Mouse (Mus musculus) myocyte (in vitro differentiated cells): ENCODE data around the gene Hsd11b1. TPM values are rescaled to one million over a fixed set of nuclear protein-coding genes. Genes with fewer than 3 reads are reported as not detected.
A peak's percentile ranks its signal among the peaks of the same experiment; 100 is the strongest.

Experiments
- H3K27me3 ChIP-seq: one replicate; pipeline ENCODE4 v1.6.1; 2011; ENCODE audit not compliant: control insufficient read depth, insufficient read depth, insufficient read length
- H3K36me3 ChIP-seq: one replicate; pipeline ENCODE4 v1.6.1; 2011; ENCODE audit not compliant: control insufficient read depth, insufficient read depth
- H3K4me2 ChIP-seq: one replicate; pipeline ENCODE4 v1.6.1; 2011; ENCODE audit warnings: low read depth, control low read depth
- H3K4me3 ChIP-seq: one replicate; pipeline ENCODE4 v1.5.1; 2011; ENCODE audit warnings: mild to moderate bottlenecking, control low read depth, moderate library complexity
- H3K79me2 ChIP-seq: one replicate; pipeline ENCODE4 v1.6.1; 2011; ENCODE audit not compliant: control insufficient read depth, insufficient read depth
- H3ac ChIP-seq: one replicate; pipeline ENCODE4 v1.6.1; 2011; ENCODE audit not compliant: control insufficient read depth, insufficient read length
- CEBPB ChIP-seq: IDR thresholded peaks from 2 replicates; pipeline ENCODE4 v1.6.1; 2011; ENCODE audit warnings: mild to moderate bottlenecking, moderate library complexity; ENCODE audit not compliant: poor library complexity, insufficient read depth, severe bottlenecking
- E2F4 ChIP-seq: IDR thresholded peaks from one replicate; pipeline ENCODE4 v1.6.1; 2011; ENCODE audit warnings: mild to moderate bottlenecking, control low read depth, moderate library complexity; ENCODE audit not compliant: insufficient read depth
- MAX ChIP-seq: IDR thresholded peaks from one replicate; pipeline ENCODE4 v1.6.1; 2011; ENCODE audit warnings: low read depth, mild to moderate bottlenecking, control low read depth
- MYOD1 ChIP-seq, 3 experiments: IDR thresholded peaks; one replicate each; pipeline ENCODE4 v1.6.1; 2011; ENCODE audit warnings: control low read depth in 2 of 3, low read depth in 2 of 3, mild to moderate bottlenecking in 2 of 3, moderate library complexity in 1 of 3; ENCODE audit not compliant: insufficient read length in 2 of 3, control insufficient read depth in 1 of 3
- MYOG ChIP-seq, 3 experiments: IDR thresholded peaks; one replicate each; pipeline ENCODE4 v1.6.1; 2011; ENCODE audit warnings: control low read depth in 2 of 3, low read depth in 2 of 3, mild to moderate bottlenecking in 2 of 3; ENCODE audit not compliant: insufficient read length in 2 of 3, control insufficient read depth in 1 of 3, insufficient read depth in 1 of 3
- POLR2A ChIP-seq: IDR thresholded peaks from one replicate; pipeline ENCODE4 v1.6.1; 2011; ENCODE audit warnings: low read depth, mild to moderate bottlenecking, control low read depth, moderate library complexity; ENCODE audit not compliant: insufficient read length
- POLR2AphosphoS2 ChIP-seq: IDR thresholded peaks from one replicate; pipeline ENCODE4 v1.6.1; 2011; ENCODE audit warnings: low read depth, control low read depth; ENCODE audit not compliant: insufficient read length
- REST ChIP-seq: IDR thresholded peaks from one replicate; pipeline ENCODE4 v1.6.1; 2011; ENCODE audit warnings: mild to moderate bottlenecking, control low read depth, moderate library complexity; ENCODE audit not compliant: insufficient read depth, insufficient read length
- SRF ChIP-seq: IDR thresholded peaks from one replicate; pipeline ENCODE4 v1.6.1; 2011; ENCODE audit warnings: low read depth; ENCODE audit not compliant: control insufficient read depth, insufficient read length
- TCF12 ChIP-seq: IDR thresholded peaks from one replicate; pipeline ENCODE4 v1.6.1; 2011; ENCODE audit warnings: mild to moderate bottlenecking, control low read depth; ENCODE audit not compliant: poor library complexity, insufficient read depth, severe bottlenecking
- TCF3 ChIP-seq: IDR thresholded peaks from one replicate; pipeline ENCODE4 v1.6.1; 2011; ENCODE audit warnings: low read depth, control low read depth; ENCODE audit not compliant: insufficient read length
- USF1 ChIP-seq: IDR thresholded peaks from one replicate; pipeline ENCODE4 v1.6.1; 2011; ENCODE audit warnings: low read depth, mild to moderate bottlenecking, control low read depth, moderate library complexity
- polyA plus RNA-seq: library from polyadenylated mRNA; unstranded; fragments of >200 nt; fragmentation: generic; extraction: Trizol; gene quantifications from one replicate; pipeline ENCODE4 v1.2.1, GENCODE M21; 2012; ENCODE audit warnings: missing spikeins

Hsd11b1 gene
- polyA plus RNA-seq, 1 experiment = 2.7 TPM

DNA sequence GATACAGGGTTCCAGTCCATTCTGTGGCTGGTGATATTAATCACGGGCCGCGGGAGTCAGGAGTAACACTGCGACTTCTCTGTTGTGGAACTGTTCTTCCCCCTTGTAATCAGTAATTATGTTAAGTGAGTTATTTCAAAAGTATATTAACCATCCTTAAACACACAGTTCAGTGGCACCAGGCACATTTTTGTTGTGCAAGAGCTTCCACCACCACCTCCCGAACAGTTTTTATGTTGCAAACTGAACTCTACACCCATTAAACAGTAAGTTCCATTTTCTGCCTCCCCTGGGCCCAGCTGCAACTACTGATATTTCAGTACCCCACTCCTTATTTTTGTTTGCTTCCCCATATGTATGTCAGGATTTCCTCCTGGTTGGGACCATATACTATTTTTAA is 34.3 kb downstream of the Hsd11b1 start:
- Histone ChIP-seq H3K4me3 (no peak overlapping the region), H3K27me3 (no peaks in the 10 kb centered on the region), H3K79me2 (no peaks in the 10 kb centered on the region), H3ac (no peak overlapping the region), H3K4me2 (no peak overlapping the region), H3K36me3 (no peaks in the 10 kb centered on the region)
- TF ChIP-seq POLR2A = no peak
- TF ChIP-seq REST = no peak
- TF ChIP-seq TCF3 = no peak
- no peak for TF ChIP-seq TCF12
- no peak for TF ChIP-seq MAX
- no peak for TF ChIP-seq E2F4
- TF ChIP-seq USF1 = no peak
- no peak for TF ChIP-seq MYOD1 (IDR thresholded peaks at IDR 0.05; ENCODE audit: control insufficient read depth in 1 of 3, insufficient read length in 2 of 3, low read depth in 2 of 3)
- TF ChIP-seq CEBPB = no peak
- TF ChIP-seq MYOG (IDR thresholded peaks at IDR 0.05; ENCODE audit: control insufficient read depth in 1 of 3, insufficient read depth in 1 of 3, insufficient read length in 2 of 3, low read depth in 2 of 3) = no peak
- TF ChIP-seq SRF = no peak
- TF ChIP-seq POLR2AphosphoS2 = no peak

DNA sequence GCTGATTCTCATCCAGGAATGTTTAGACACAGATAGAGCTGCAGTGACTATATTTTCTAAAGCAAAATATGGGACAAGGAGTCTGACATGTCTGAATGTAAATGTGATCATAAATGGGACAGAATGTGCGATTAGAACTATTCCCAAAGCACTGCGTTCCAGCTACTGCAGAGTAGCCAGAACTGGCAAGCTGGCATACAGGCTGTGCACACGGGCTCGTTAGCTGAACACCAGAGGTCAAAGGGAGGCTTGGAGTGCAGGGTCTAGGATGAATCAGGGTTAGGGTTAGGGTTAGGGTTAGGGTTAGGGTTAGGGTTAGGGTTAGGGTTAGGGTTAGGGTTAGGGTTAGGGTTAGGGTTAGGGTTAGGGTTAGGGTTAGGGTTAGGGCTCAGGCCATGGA is 36.3 kb downstream of the Hsd11b1 start:
- Histone ChIP-seq H3ac (no peak overlapping the region), H3K4me3 (no peak overlapping the region), H3K27me3 (no peaks in the 10 kb centered on the region), H3K4me2 (no peak overlapping the region), H3K79me2 (no peaks in the 10 kb centered on the region), H3K36me3 (no peaks in the 10 kb centered on the region)
- no peak for TF ChIP-seq MYOD1 (IDR thresholded peaks at IDR 0.05; ENCODE audit: control insufficient read depth in 1 of 3, insufficient read length in 2 of 3, low read depth in 2 of 3)
- no peak for TF ChIP-seq POLR2A
- no peak for TF ChIP-seq SRF

DNA sequence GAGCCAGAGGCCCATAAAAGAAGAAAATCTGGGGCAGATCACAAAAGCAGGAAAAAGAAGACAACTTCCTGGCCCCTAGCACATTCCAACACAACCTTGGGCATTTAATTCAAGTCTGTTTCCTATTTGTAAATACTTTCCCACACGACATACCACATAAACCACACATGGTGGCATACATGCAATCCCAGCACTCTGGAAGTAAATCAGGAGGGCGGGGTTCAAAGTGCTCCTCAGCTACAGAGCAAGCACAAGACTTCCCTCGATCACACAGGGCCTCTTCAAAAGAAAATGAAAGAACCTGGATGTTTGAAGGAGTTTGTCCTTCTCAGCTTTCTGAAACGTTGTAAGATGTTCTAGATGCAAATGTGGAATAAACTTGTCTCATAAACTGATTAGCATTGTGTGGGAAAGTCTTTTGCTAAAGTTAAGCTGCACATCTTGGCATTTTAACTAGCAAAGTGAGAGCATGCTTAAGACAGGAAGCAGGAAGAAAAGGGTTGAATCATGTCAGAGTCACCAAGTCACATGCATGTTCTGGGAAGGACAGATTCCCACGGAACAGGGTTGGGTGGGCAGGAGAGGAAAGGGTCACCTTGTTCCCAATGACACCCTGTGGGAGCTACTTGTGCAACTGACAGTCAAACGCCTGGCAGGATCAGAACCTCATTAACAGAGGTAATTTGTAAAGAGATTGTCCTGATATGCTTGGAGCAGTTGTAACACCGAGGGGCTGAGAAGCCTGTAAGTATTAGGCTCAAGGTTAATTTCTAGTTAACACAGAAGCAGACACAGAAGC is 37.0 kb downstream of the Hsd11b1 start:
- Histone ChIP-seq H3K36me3 (no peaks in the 10 kb centered on the region), H3K79me2 (no peaks in the 10 kb centered on the region), H3K27me3 (no peaks in the 10 kb centered on the region), H3K4me2 (peak overlapping the region; percentile 15), H3ac (no peak overlapping the region), H3K4me3 (no peak overlapping the region)
- TF ChIP-seq TCF3 (no peak), TCF12 (no peak), E2F4 (no peak), POLR2AphosphoS2 (no peak), USF1 (no peak)

DNA sequence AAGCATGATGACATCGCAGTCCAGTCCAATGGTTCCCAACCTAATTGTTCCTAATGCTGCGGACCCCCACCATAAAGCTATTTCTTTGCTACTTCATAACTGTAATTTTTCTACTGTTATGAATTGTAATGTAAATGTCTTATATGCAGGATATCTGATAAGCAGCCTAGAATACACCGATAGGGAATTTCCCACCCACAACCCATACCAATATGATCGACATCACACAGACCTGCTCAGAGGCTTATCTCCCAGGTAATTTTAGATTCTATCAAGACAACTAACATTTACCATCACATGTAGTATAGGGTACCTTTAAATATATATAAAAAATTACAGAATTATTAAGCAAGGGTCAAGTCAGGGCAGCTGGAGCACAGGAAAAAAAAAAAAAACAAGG is 37.8 kb downstream of the Hsd11b1 start:
- H3ac ChIP-seq = no peak overlapping the region

DNA sequence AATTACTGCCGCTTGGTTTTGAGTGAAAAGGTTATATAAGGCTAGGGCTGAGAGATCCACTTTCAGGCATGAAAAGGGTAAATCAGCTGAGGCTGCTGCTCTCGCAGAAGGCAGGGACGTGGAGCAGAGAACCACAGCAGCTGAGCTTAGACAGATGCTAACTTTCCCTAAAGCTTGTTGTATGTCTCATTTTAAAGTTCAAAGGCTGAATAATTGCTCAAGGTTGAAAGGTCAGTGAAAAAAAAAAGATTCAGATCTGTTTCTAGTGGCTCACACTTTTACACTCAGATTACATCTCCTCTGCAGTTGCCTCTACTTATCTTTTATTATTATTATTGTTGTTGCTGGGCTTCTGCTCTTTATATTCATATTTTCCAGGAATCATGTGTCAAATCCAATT is 38.3 kb downstream of the Hsd11b1 start:
- TF ChIP-seq MYOD1 (IDR thresholded peaks at IDR 0.05; ENCODE audit: control insufficient read depth in 1 of 3, insufficient read length in 2 of 3, low read depth in 2 of 3) (peak in 1 of 3 experiments; percentile 20), MYOG (IDR thresholded peaks at IDR 0.05; ENCODE audit: control insufficient read depth in 1 of 3, insufficient read depth in 1 of 3, insufficient read length in 2 of 3, low read depth in 2 of 3) (no peak)
- no peak overlapping the region for H3K4me2 ChIP-seq
- H3K79me2 ChIP-seq = no peaks in the 10 kb centered on the region
- H3K27me3 ChIP-seq = no peaks in the 10 kb centered on the region
- no peak overlapping the region for H3ac ChIP-seq
- H3K4me3 ChIP-seq = no peak overlapping the region
- no peaks in the 10 kb centered on the region for H3K36me3 ChIP-seq

More for the DNA sequence above, 37.8 kb downstream of the Hsd11b1 start:
- Histone ChIP-seq H3K27me3 (no peaks in the 10 kb centered on the region), H3K36me3 (no peaks in the 10 kb centered on the region), H3K4me3 (no peak overlapping the region), H3K4me2 (no peak overlapping the region), H3K79me2 (no peaks in the 10 kb centered on the region)
- TF ChIP-seq REST (no peak), MAX (no peak), E2F4 (no peak), USF1 (no peak), MYOG (IDR thresholded peaks at IDR 0.05; ENCODE audit: control insufficient read depth in 1 of 3, insufficient read depth in 1 of 3, insufficient read length in 2 of 3, low read depth in 2 of 3) (no peak), CEBPB (no peak), SRF (no peak), TCF12 (no peak), POLR2AphosphoS2 (no peak), MYOD1 (IDR thresholded peaks at IDR 0.05; ENCODE audit: control insufficient read depth in 1 of 3, insufficient read length in 2 of 3, low read depth in 2 of 3) (no peak), TCF3 (no peak), POLR2A (no peak)
